Mouse (Mus musculus) frontal cortex, postnatal 36 days (tissue): ENCODE results near the gene Slc45a3.

Experiments
- DNase-seq, 2 experiments: peaks; one replicate each; pipeline ENCODE4 v3.0.0; 2022; ENCODE audit warnings: low spot score in 2 of 2

Gene Slc45a3

DNA sequence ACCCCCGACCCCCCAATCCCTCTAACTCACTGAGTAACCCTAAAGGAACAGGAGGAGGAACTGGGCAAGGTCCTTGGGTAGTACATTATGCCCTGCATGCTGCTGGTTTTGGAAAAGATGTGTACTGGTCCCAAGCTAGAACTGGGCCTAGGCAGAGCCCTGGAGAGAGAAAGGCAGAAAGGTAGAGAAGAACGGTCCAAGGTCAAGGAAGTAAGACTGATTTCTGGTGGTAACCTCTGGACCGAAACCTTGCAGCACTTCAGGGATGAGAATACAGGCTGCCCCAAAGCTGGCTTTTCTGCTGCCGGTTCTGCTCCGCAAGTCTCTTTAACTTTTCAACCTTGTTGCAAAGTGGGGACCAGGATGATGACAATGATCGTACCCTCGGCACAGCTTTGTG, 1.8 kb downstream of the Slc45a3 start:
- no peak for DNase-seq

GRCm38 (mm10) chr1:131965818-131966217, 3.1 kb downstream of the Slc45a3 start:
- DNase-seq, result no peak

DNA sequence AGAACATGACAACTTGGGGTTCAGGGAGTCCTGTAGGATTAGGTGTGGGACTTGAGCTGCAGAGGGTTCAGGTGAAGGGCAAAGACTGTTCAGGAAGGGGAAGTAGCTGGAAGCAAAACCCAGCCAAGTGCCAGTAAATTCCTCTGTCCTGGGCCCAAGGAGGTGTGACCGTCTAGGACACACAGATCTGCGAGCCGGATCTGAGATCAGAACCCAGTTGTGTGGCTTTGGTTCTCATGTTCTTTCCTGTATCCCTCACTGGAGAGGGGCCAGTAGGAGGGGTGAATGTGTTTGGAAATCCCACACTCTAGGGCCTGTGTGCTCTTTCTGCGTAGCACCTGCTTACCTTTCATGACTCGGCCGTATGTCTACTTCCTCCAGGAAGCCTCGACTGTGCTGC, 4.6 kb downstream of the Slc45a3 start:
- DNase-seq, result no peak

GRCm38 (mm10) chr1:131968556-131968955, 5.8 kb downstream of the Slc45a3 start:
- DNase-seq, result no peak

GRCm38 (mm10) chr1:131968983-131969382, 6.2 kb downstream of the Slc45a3 start:
- DNase-seq, result no peak

DNA sequence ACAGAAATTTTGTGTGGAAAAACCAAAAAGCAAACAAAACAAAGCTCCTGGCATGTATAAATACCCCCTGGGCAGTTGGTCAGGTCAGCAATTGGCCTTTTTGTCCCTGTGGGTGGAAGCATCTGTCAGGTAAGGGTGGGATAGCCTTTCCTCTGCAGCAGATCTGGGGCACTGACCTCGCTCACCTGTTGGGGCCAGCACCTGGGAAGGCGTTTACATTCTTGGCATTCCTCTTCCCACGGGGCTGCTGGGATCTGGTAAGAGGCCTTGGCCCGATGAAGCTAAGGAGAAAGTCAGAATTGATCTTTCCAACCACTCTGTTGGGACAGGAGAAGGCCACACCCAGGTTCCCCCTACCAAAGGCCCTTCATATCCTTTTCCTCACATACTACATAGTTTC, 7.1 kb downstream of the Slc45a3 start:
- DNase-seq, result no peak

- DNase-seq, result no peak
Measured at GRCm38 (mm10) chr1:131970322-131970660, 7.5 kb downstream of the Slc45a3 start.

- DNase-seq, result no peak
Measured at GRCm38 (mm10) chr1:131970661-131971520, 8.1 kb downstream of the Slc45a3 start.

- no peak for DNase-seq
Measured at GRCm38 (mm10) chr1:131971771-131972497, 9.2 kb downstream of the Slc45a3 start.

GRCm38 (mm10) chr1:131972498-131973334, 9.9 kb downstream of the Slc45a3 start:
- DNase-seq, result no peak

GRCm38 (mm10) chr1:131973991-131974390, 11.2 kb downstream of the Slc45a3 start:
- DNase-seq, result no peak

DNA sequence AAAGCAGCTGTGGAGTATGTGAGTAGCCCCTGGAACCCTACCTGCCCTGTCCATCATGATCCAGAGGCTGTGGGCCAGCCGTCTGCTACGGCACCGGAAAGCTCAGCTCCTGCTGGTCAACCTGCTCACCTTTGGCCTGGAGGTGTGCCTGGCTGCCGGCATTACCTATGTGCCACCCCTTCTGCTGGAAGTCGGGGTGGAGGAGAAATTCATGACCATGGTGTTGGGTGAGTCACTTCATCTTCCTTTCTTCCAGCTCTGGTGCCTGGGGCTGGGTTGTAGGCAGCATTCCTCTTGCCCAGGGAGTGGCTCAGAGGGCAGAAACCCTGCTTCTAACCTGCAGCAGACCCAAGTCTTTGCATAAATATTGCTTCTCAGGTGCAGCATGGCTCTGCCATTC, 14.1 kb downstream of the Slc45a3 start:
- DNase-seq, result no peak

DNA sequence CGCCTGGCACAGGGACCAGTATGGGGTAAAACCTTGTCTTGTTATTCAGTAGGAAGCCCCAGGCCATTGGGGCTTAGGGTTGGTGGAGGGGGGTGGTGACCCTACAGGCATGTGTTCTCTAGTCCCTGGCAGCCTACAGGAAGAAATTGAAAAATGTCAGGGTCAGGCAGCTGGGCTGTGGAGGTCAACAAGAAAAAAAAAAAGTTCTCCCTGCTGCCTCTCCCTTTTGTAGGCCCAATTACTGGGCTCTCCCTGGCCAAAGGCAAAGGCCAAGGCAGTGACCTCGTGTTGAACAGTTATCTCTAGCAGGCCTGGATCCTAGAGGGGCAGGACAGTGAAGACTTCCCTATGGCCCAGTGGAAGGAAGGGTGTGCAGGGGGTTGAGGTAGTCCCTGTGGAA, 17.7 kb downstream of the Slc45a3 start:
- DNase-seq, result no peak

DNA sequence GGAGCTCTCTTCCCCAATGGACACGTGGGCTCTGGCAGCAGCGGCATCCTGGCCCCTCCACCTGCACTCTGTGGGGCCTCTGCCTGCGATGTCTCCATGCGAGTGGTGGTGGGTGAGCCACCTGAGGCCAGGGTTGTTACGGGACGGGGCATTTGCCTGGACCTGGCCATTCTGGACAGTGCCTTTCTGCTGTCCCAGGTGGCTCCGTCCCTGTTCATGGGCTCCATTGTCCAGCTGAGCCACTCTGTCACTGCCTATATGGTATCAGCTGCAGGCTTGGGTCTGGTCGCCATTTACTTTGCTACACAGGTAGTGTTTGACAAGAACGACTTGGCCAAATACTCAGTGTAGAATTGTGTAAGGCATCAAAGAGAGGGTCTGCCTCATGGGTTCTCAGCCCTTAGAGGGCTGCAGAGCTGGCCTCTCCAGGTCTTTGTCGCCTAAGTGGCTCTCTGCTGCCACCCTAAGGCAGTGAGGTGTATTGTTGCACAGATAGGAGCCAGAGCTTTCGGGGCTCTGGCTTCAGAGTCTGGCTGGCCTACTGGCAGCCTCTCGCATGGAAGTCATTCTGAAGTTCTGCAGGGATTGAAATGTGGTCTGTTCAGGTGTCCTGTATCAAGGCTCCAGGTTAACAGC, 18.7 kb downstream of the Slc45a3 start:
- peak; percentile 68 to 74 for DNase-seq

DNA sequence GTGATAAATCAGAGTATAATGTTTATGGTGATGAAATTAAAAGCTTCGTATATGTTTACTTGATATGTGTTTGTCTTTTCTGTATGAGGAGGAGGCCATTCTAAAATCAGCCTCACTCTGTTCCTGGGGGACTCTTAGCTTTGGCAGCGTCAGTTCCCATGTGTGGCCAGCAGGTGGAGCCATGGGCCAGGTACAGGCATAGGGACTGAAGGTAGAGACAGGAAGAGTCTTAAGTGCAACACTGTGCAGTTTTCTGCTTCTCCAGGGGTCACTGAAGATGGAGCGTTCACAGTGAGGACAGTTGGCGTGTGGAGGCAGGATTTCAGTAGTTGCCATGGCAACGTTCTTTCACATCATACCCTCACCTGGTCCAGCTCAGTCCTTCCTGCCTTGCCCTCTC, 20.1 kb downstream of the Slc45a3 start:
- peak; percentile 74 to 83 for DNase-seq

DNA sequence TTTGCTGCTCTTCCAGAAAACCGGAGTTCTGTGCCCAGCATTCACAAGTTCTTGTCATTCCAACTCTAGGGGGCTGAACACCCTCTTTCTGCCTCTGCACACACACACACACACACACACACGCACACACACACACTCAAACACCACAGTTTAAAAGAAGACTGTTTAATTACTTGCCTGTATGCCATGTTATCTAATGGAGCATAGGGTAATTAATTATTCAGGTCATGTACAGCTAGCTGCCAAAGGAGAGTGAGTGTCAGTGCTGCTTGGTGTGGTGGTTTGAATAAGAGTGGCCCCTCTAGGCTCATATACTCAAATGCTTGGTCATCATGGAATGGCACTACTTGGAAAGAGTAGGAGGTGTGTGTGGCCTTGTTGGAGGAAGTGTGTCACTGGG, 21.0 kb downstream of the Slc45a3 start:
- no peak for DNase-seq

- DNase-seq, result no peak
Measured at GRCm38 (mm10) chr1:131987432-131987831, 24.7 kb downstream of the Slc45a3 start.

DNA sequence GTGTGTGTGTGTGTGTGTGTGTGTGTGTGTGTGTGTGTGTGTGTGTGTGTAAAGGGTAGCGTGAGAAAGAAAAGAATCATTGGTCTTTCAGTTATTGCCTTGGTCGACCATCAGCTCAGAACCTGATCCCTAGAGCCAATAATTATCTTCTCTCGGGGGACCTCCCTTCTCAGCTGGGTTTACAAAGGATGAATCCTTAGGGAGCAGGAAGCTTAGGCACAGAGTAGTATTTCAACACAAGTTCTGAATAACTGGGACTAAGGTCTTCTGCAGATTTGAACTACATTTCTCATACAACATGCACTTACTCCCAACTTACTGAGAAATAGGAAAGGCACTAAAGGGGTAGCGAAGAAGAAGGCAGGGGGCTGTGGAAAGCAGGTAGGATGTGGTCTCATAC, 26.7 kb downstream of the Slc45a3 start:
- no peak for DNase-seq

DNA sequence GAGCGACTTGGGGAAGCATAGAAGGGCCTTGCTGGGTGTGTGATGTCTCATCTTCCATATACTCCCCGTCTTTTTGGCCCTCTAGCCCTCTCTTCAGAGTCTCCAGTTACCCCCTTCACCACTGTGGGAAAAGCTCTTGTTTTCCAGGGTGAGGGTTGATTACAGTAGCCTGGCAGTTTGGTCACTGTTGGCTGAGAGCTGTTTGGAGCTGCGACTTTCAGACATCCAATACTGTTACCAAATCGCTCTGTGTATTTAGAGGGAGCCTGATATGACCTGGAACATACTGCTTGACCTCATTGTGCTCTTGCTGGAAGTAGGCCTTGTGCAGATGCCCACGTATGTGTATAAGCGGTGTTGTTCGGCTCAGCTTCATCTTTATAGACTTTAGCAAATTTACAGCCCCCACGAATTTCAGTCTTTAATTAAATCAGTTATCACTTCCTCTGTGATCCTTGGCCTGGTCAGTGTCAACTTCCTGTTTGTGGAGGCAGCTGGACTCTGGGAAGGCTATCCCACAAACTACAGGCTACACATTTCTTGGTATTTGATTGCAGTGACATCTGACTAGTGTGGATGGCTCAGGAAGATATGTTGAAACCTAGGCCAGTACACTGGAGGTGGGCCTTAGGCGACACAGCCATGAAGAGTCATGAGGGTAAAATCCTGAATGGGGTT, 27.5 kb downstream of the Slc45a3 start:
- no peak for DNase-seq

- DNase-seq, result no peak
Measured at GRCm38 (mm10) chr1:131992561-131993001, 29.8 kb downstream of the Slc45a3 start.
